Mouse (Mus musculus) intestine, embryonic 16.5 days (tissue): ENCODE data around the gene Lurap1l. TPM values are rescaled to one million over a fixed set of nuclear protein-coding genes. Genes with fewer than 3 reads are reported as not detected.

Source experiments
- ATAC-seq: fragments of 200-750 bp; cut with Nextera tagmentation; 2 replicates; pipeline ENCODE4 v1.8.0; 2017; ENCODE audit warnings: moderate TSS enrichment, moderate library complexity
- H3K27ac ChIP-seq: fragments of 300-500 bp; sonication (generic); 2 replicates; pipeline ENCODE4 v1.5.1; 2014; ENCODE audit warnings: mild to moderate bottlenecking, low read length
- H3K27me3 ChIP-seq: fragments of 300-500 bp; sonication (generic); replicated peaks from 2 replicates; pipeline ENCODE4 v1.6.1; 2014; ENCODE audit warnings: low read length, control low read depth, mixed read lengths; ENCODE audit not compliant: control insufficient read depth, insufficient read depth
- H3K36me3 ChIP-seq: fragments of 300-500 bp; sonication (generic); 2 replicates; pipeline ENCODE4 v1.6.1; 2014; ENCODE audit warnings: low read length, control low read depth; ENCODE audit not compliant: control insufficient read depth, insufficient read depth
- H3K4me1 ChIP-seq: fragments of 300-500 bp; sonication (generic); 2 replicates; pipeline ENCODE4 v1.6.1; 2014; ENCODE audit warnings: low read length, control low read depth, mixed read lengths; ENCODE audit not compliant: control insufficient read depth, insufficient read depth
- H3K4me2 ChIP-seq: fragments of 300-500 bp; sonication (generic); 2 replicates; pipeline ENCODE4 v1.6.1; 2014; ENCODE audit warnings: low read depth, low read length, control low read depth
- H3K4me3 ChIP-seq: fragments of 300-500 bp; sonication (generic); 2 replicates; pipeline ENCODE4 v1.5.1; 2014; ENCODE audit warnings: mild to moderate bottlenecking, low read length
- H3K9ac ChIP-seq: fragments of 300-500 bp; sonication (generic); 2 replicates; pipeline ENCODE4 v1.6.1; 2014; ENCODE audit warnings: low read depth, low read length
- H3K9me3 ChIP-seq: fragments of 300-500 bp; sonication (generic); 2 replicates; pipeline ENCODE4 v1.6.1; 2016; ENCODE audit warnings: low read length, control low read depth; ENCODE audit not compliant: control insufficient read depth
- WGBS: fragments of 180-500 bp; shearing (Covaris S2); extraction: QIAGEN DNeasy Blood & Tissue Kit; methylation state at CpG from one replicate; pipeline ENCODE4 v1.1.7; 2014; 5-methylcytosine and 5-hydroxymethylcytosine counted together
- polyA plus RNA-seq: library from polyadenylated mRNA; unstranded; fragments of >200 nt; fragmentation: Nextera tagmentation; extraction: Ambion mirVana; gene quantifications from 2 replicates; pipeline ENCODE4 v1.2.1, GENCODE M21; 2015

Gene Lurap1l
- polyA plus RNA-seq, 1 experiment from 2014 or later = 19.5 TPM

- H3K27me3 ChIP-seq = no peaks in the 10 kb centered on the region
- WGBS = 56% methylated on average over 2 of the region's 2 CpGs
- ATAC-seq = peak; percentile 97
- peak overlapping the region; percentile 82 for H3K27ac ChIP-seq
- H3K4me2 ChIP-seq = peak overlapping the region; percentile 21; the same call in 1 of the 2 replicates
- H3K9ac ChIP-seq = no peak overlapping the region
- no peaks in the 10 kb centered on the region; the same call in 1 of the 2 replicates for H3K4me1 ChIP-seq
- no peaks in the 10 kb centered on the region for H3K9me3 ChIP-seq
- H3K4me3 ChIP-seq = no peak overlapping the region
- H3K36me3 ChIP-seq = no peaks in the 10 kb centered on the region
These were observed 39.3 kb downstream of the Lurap1l start for GRCm38 (mm10) chr4:80949720-80950119.

- Histone ChIP-seq H3K4me1 (no peaks in the 10 kb centered on the region; the same call in 1 of the 2 replicates), H3K9ac (no peak overlapping the region), H3K9me3 (no peaks in the 10 kb centered on the region), H3K27me3 (no peaks in the 10 kb centered on the region), H3K4me3 (no peak overlapping the region), H3K36me3 (no peaks in the 10 kb centered on the region), H3K27ac (peak overlapping the region; percentile 82), H3K4me2 (peak overlapping the region; percentile 31)
- WGBS = 44% methylated on average over 8 of the region's 8 CpGs
- ATAC-seq = peak; percentile 90
These were observed 39.9 kb downstream of the Lurap1l start for GRCm38 (mm10) chr4:80950280-80950781.

GRCm38 (mm10) chr4:80952653-80953052, 42.2 kb downstream of the Lurap1l start:
- Histone ChIP-seq H3K4me3 (no peak overlapping the region), H3K4me2 (no peak overlapping the region), H3K9me3 (no peaks in the 10 kb centered on the region), H3K4me1 (no peaks in the 10 kb centered on the region; the same call in 1 of the 2 replicates), H3K27ac (no peak overlapping the region), H3K9ac (no peak overlapping the region), H3K27me3 (no peaks in the 10 kb centered on the region), H3K36me3 (no peaks in the 10 kb centered on the region)
- ATAC-seq = no peak
- 91% methylated on average over 1 of the region's 1 CpGs for WGBS

- no peak overlapping the region for H3K4me3 ChIP-seq
- H3K4me1 ChIP-seq = no peaks in the 10 kb centered on the region
- no peaks in the 10 kb centered on the region for H3K27me3 ChIP-seq
- H3K4me2 ChIP-seq = no peak overlapping the region
- no peak overlapping the region for H3K27ac ChIP-seq
- H3K9me3 ChIP-seq = no peaks in the 10 kb centered on the region
- whole genome bisulfite sequencing = 55% methylated on average over 2 of the region's 2 CpGs
- no peak overlapping the region for H3K9ac ChIP-seq
- peak; percentile 65 for ATAC-seq
- H3K36me3 ChIP-seq = no peaks in the 10 kb centered on the region
These were observed 45.5 kb downstream of the Lurap1l start for GRCm38 (mm10) chr4:80955942-80956341.

GRCm38 (mm10) chr4:80967526-80967925, 57.1 kb downstream of the Lurap1l start:
- peaks cover 5% of the 10 kb centered on the region; the same call in 1 of the 2 replicates for H3K9me3 ChIP-seq
- WGBS = 89% methylated on average over 17 of the region's 17 CpGs
- H3K4me2 ChIP-seq = no peak overlapping the region
- H3K9ac ChIP-seq = no peak overlapping the region
- H3K4me1 ChIP-seq = no peaks in the 10 kb centered on the region
- no peak overlapping the region for H3K27ac ChIP-seq
- H3K36me3 ChIP-seq = no peaks in the 10 kb centered on the region
- no peaks in the 10 kb centered on the region for H3K27me3 ChIP-seq
- no peak for ATAC-seq
- H3K4me3 ChIP-seq = no peak overlapping the region

GRCm38 (mm10) chr4:80971846-80972245, 61.4 kb downstream of the Lurap1l start:
- Histone ChIP-seq H3K4me3 (no peak overlapping the region), H3K9me3 (peaks cover 5% of the 10 kb centered on the region; the same call in 1 of the 2 replicates), H3K9ac (no peak overlapping the region), H3K36me3 (no peaks in the 10 kb centered on the region), H3K4me1 (no peaks in the 10 kb centered on the region), H3K27me3 (no peaks in the 10 kb centered on the region), H3K4me2 (no peak overlapping the region), H3K27ac (no peak overlapping the region)
- WGBS = 38% methylated on average over 1 of the region's 1 CpGs
- no peak for ATAC-seq

GRCm38 (mm10) chr4:80973896-80974295, 63.5 kb downstream of the Lurap1l start:
- Histone ChIP-seq H3K9ac (no peak overlapping the region), H3K27ac (no peak overlapping the region), H3K4me1 (no peaks in the 10 kb centered on the region), H3K36me3 (no peaks in the 10 kb centered on the region), H3K4me2 (no peak overlapping the region), H3K27me3 (no peaks in the 10 kb centered on the region), H3K9me3 (no peaks in the 10 kb centered on the region), H3K4me3 (no peak overlapping the region)
- ATAC-seq = no peak

GRCm38 (mm10) chr4:80990819-80991218, 80.4 kb downstream of the Lurap1l start:
- no peak overlapping the region for H3K9ac ChIP-seq

GRCm38 (mm10) chr4:81003528-81003927, 93.1 kb downstream of the Lurap1l start:
- H3K9ac ChIP-seq = no peak overlapping the region
- no peak for ATAC-seq
- WGBS = 81% methylated on average over 2 of the region's 2 CpGs

More at GRCm38 (mm10) chr4:80990819-80991218, 80.4 kb downstream of the Lurap1l start:
- WGBS = 82% methylated on average over 1 of the region's 1 CpGs
- H3K27ac ChIP-seq = no peak overlapping the region
- H3K36me3 ChIP-seq = no peaks in the 10 kb centered on the region
- ATAC-seq = no peak
- no peaks in the 10 kb centered on the region for H3K27me3 ChIP-seq
- no peak overlapping the region for H3K4me3 ChIP-seq
- H3K4me2 ChIP-seq = no peak overlapping the region
- no peaks in the 10 kb centered on the region for H3K9me3 ChIP-seq
- H3K4me1 ChIP-seq = no peaks in the 10 kb centered on the region

More at GRCm38 (mm10) chr4:81003528-81003927, 93.1 kb downstream of the Lurap1l start:
- Histone ChIP-seq H3K4me3 (no peak overlapping the region), H3K4me1 (no peaks in the 10 kb centered on the region), H3K27me3 (no peaks in the 10 kb centered on the region), H3K4me2 (no peak overlapping the region), H3K36me3 (no peaks in the 10 kb centered on the region), H3K27ac (no peak overlapping the region), H3K9me3 (peaks cover 7% of the 10 kb centered on the region)
